Comparison of ENCODE assay signal across 8 mouse cellular contexts in the genomic region with DNA sequence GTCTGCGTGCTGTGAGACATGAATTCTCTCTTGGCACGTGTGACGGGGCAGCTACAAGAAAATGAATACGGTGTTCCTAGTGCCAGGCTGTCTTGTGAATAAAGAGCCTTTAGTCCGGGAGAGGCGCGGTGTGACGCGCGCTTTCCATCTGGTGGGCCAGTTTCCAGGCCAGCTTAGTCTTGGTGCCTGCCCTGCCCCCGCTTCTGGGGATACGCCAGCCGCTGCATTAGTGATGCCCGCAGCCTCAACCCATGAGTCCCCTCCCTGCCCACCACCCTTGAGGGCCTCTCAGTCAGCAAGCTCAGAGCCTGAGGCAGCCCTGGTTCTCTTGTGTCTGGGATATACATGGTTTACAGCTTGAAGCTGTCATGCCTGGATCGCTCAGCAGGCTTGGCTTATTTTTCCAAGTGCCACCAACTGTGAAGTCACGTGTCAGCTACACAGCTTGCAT. TPM values are rescaled to one million over a fixed set of nuclear protein-coding genes. Genes with fewer than 3 reads are reported as not detected.
DNase-seq lines count a peak whose midpoint lies in the region; ATAC-seq and TF ChIP-seq lines count a peak whose summit lies in the region.

No protein-coding gene starts in this region.

- no peak for TF ChIP-seq CTCF in heart, postnatal 0 days (IDR thresholded peaks at IDR 0.05; ENCODE audit: low read depth)

- peak overlapping the region; percentile 32 for H3K4me3 ChIP-seq in forebrain, embryonic 15.5 days
- peak overlapping the region; percentile 5; the same call in 1 of the 2 replicates for H3K4me3 ChIP-seq in heart, postnatal 0 days (ENCODE audit: low read depth, low read length)
- 0 out of 2 replicates have a peak overlapping the region, but pooled peaks have one; percentile 7 for H3K4me3 ChIP-seq in liver, embryonic 11.5 days (ENCODE audit: low read depth, low read length)
- H3K4me3 ChIP-seq in neural tube, embryonic 11.5 days (ENCODE audit: low read depth, low read length) = peak overlapping the region; percentile 9; the same call in 1 of the 2 replicates

- no peaks in the 10 kb centered on the region for H3K36me3 ChIP-seq in forebrain, embryonic 15.5 days
- no peaks in the 10 kb centered on the region for H3K36me3 ChIP-seq in heart, postnatal 0 days (replicated peaks; ENCODE audit: control insufficient read depth, insufficient read depth, low read length)
- no peaks in the 10 kb centered on the region for H3K36me3 ChIP-seq in liver, embryonic 11.5 days (ENCODE audit: control insufficient read depth, insufficient read depth, low read length)
- no peaks in the 10 kb centered on the region for H3K36me3 ChIP-seq in neural tube, embryonic 11.5 days (ENCODE audit: control insufficient read depth, insufficient read depth, low read length)

- peaks cover 37% of the 10 kb centered on the region for H3K4me1 ChIP-seq in forebrain, embryonic 15.5 days
- H3K4me1 ChIP-seq in heart, postnatal 0 days (ENCODE audit: control insufficient read depth, insufficient read depth) = 0 out of 2 replicates have a peak, but pooled peaks cover 8% of the 10 kb centered on the region
- H3K4me1 ChIP-seq in liver, embryonic 11.5 days (replicated peaks; ENCODE audit: control insufficient read depth, insufficient read depth, low read length) = no peaks in the 10 kb centered on the region; the same call in 1 of the 2 replicates
- peaks cover 8% of the 10 kb centered on the region; the same call in 1 of the 2 replicates for H3K4me1 ChIP-seq in neural tube, embryonic 11.5 days (ENCODE audit: control insufficient read depth, insufficient read depth, low read length)

- no peak for TF ChIP-seq EP300 in heart, postnatal 0 days (IDR thresholded peaks at IDR 0.05; ENCODE audit: low read depth)

- H3K27me3 ChIP-seq in forebrain, embryonic 15.5 days = no peaks in the 10 kb centered on the region
- H3K27me3 ChIP-seq in heart, postnatal 0 days (ENCODE audit: control insufficient read depth, insufficient read depth, low read length) = no peaks in the 10 kb centered on the region
- no peaks in the 10 kb centered on the region; the same call in 1 of the 2 replicates for H3K27me3 ChIP-seq in liver, embryonic 11.5 days (replicated peaks; ENCODE audit: control insufficient read depth, insufficient read depth, low read length)
- H3K27me3 ChIP-seq in neural tube, embryonic 11.5 days (ENCODE audit: control insufficient read depth, insufficient read depth, low read length) = no peaks in the 10 kb centered on the region

- under 1% methylated on average over 16 of the region's 16 CpGs for WGBS in forebrain, embryonic 15.5 days
- 3% methylated on average over 16 of the region's 16 CpGs for WGBS in heart, postnatal 0 days
- 31% methylated on average over 16 of the region's 16 CpGs for WGBS in liver, embryonic 11.5 days
- WGBS in neural tube, embryonic 11.5 days = under 1% methylated on average over 16 of the region's 16 CpGs

- H3K9ac ChIP-seq in forebrain, embryonic 15.5 days (replicated peaks) = peak overlapping the region; percentile 47
- H3K9ac ChIP-seq in heart, postnatal 0 days (replicated peaks; ENCODE audit: low read depth, low read length) = no peak overlapping the region
- no peak overlapping the region for H3K9ac ChIP-seq in liver, embryonic 11.5 days (ENCODE audit: low read depth, low read length)
- peak overlapping the region; percentile 5 for H3K9ac ChIP-seq in neural tube, embryonic 11.5 days (ENCODE audit: low read length)

- H3K27ac ChIP-seq in forebrain, embryonic 15.5 days (replicated peaks) = peak overlapping the region; percentile 99
- H3K27ac ChIP-seq in heart, postnatal 0 days (ENCODE audit: low read depth) = no peak overlapping the region
- H3K27ac ChIP-seq in liver, embryonic 11.5 days (ENCODE audit: low read depth, low read length) = no peak overlapping the region
- H3K27ac ChIP-seq in neural tube, embryonic 11.5 days (ENCODE audit: low read depth, low read length) = peak overlapping the region; percentile 31; the same call in 1 of the 2 replicates

- DNase-seq in B cell, adult 2 months = peak; percentile 33 to 40
- peak; percentile 90 for DNase-seq in cerebellum, adult 11 months
- DNase-seq in heart, postnatal 0 days (ENCODE audit: low spot score) = peak; percentile 61
- peak; percentile 63 to 79 for DNase-seq in kidney, postnatal 25 days
- peak; percentile 42 for DNase-seq in liver, embryonic 11.5 days (ENCODE audit: low spot score)
- DNase-seq in neural tube, embryonic 11.5 days (ENCODE audit: low spot score) = peak; percentile 81
- peak; percentile 45 for DNase-seq in urinary bladder, postnatal 10 days (ENCODE audit: low spot score)

- no peaks in the 10 kb centered on the region; the same call in 1 of the 2 replicates for H3K9me3 ChIP-seq in forebrain, embryonic 15.5 days
- H3K9me3 ChIP-seq in heart, postnatal 0 days (replicated peaks; ENCODE audit: control insufficient read depth, low read length) = peaks cover 8% of the 10 kb centered on the region
- 0 out of 2 replicates have a peak, but pooled peaks cover 5% of the 10 kb centered on the region for H3K9me3 ChIP-seq in liver, embryonic 11.5 days (ENCODE audit: control insufficient read depth, low read length)
- peaks cover 2% of the 10 kb centered on the region; the same call in 1 of the 2 replicates for H3K9me3 ChIP-seq in neural tube, embryonic 11.5 days (ENCODE audit: control insufficient read depth, low read length)

- ATAC-seq in forebrain, embryonic 15.5 days (replicated peaks) = peak; percentile 96
- peak; percentile 71 for ATAC-seq in heart, postnatal 0 days (ENCODE audit: insufficient read depth, low read depth)
- ATAC-seq in liver, embryonic 11.5 days (replicated peaks; ENCODE audit: low FRiP score) = no peak
- peak; percentile 83 for ATAC-seq in neural tube, embryonic 11.5 days (ENCODE audit: insufficient read depth, low FRiP score, low TSS enrichment)

- H3K4me2 ChIP-seq in forebrain, embryonic 15.5 days (replicated peaks) = peak overlapping the region; percentile 61
- peak overlapping the region; percentile 55 for H3K4me2 ChIP-seq in heart, postnatal 0 days (ENCODE audit: low read depth, low read length)
- peak overlapping the region; percentile 51 for H3K4me2 ChIP-seq in liver, embryonic 11.5 days
- H3K4me2 ChIP-seq in neural tube, embryonic 11.5 days (ENCODE audit: low read depth) = peak overlapping the region; percentile 41

RNA-seq across cellular contexts. Expression of gene Fam120a, which starts 48.5 kb away (rescaled TPM):
- 13.9 and 14.4 TPM in 2 replicates for polyA plus RNA-seq in forebrain, embryonic 15.5 days (2015; fragmentation: Nextera tagmentation; extraction: Ambion mirVana)
- 110 and 112 TPM in 2 replicates for total RNA-seq in heart, postnatal 0 days (2014; rRNA removed; ENCODE audit: low replicate concordance)
- 13.4 and 13.9 TPM in 2 replicates for polyA plus RNA-seq in heart, postnatal 0 days (2015; fragmentation: Nextera tagmentation; extraction: Ambion mirVana)
- polyA plus RNA-seq in liver, embryonic 11.5 days (2014; fragmentation: Nextera tagmentation; extraction: Ambion mirVana) = 33.1 and 38.0 TPM in 2 replicates
- polyA plus RNA-seq in neural tube, embryonic 11.5 days (2014; fragmentation: Nextera tagmentation; extraction: Ambion mirVana) = 18.6 and 18.9 TPM in 2 replicates

Comparison
In these comparisons a context has a peak if more than half of its experiments do, and no peak if none do; other contexts are left out.
1. DNase-seq: peak in every context shown above with its lines; median percentile 90 in cerebellum, adult 11 months; 81 in neural tube, embryonic 11.5 days; 71 in kidney, postnatal 25 days; 61 in heart, postnatal 0 days; 45 in urinary bladder, postnatal 10 days; 42 in liver, embryonic 11.5 days; 36 in B cell, adult 2 months.
2. H3K27ac ChIP-seq: peak in forebrain, embryonic 15.5 days (single experiment) and neural tube, embryonic 11.5 days (single experiment); none in heart, postnatal 0 days (single experiment) and liver, embryonic 11.5 days (single experiment).
3. H3K9ac ChIP-seq: peak in forebrain, embryonic 15.5 days (single experiment) and neural tube, embryonic 11.5 days (single experiment); none in heart, postnatal 0 days (single experiment) and liver, embryonic 11.5 days (single experiment).
4. Peak in every context shown above with its lines, with median percentiles within 50 percentile points of each other: H3K4me2 ChIP-seq and H3K4me3 ChIP-seq.